Mouse (Mus musculus) intestine, embryonic 16.5 days (tissue): Measurements from ENCODE around the gene Pbx1. TPM values are rescaled to one million over a fixed set of nuclear protein-coding genes. Genes with fewer than 3 reads are reported as not detected.

ENCODE experiments used
- ATAC-seq: fragments of 200-750 bp; cut with Nextera tagmentation; 2 replicates; pipeline ENCODE4 v1.8.0; 2017; ENCODE audit warnings: moderate TSS enrichment, moderate library complexity
- H3K27ac ChIP-seq: fragments of 300-500 bp; sonication (generic); 2 replicates; pipeline ENCODE4 v1.5.1; 2014; ENCODE audit warnings: mild to moderate bottlenecking, low read length
- H3K27me3 ChIP-seq: fragments of 300-500 bp; sonication (generic); replicated peaks from 2 replicates; pipeline ENCODE4 v1.6.1; 2014; ENCODE audit warnings: low read length, control low read depth, mixed read lengths; ENCODE audit not compliant: control insufficient read depth, insufficient read depth
- H3K36me3 ChIP-seq: fragments of 300-500 bp; sonication (generic); 2 replicates; pipeline ENCODE4 v1.6.1; 2014; ENCODE audit warnings: low read length, control low read depth; ENCODE audit not compliant: control insufficient read depth, insufficient read depth
- H3K4me1 ChIP-seq: fragments of 300-500 bp; sonication (generic); 2 replicates; pipeline ENCODE4 v1.6.1; 2014; ENCODE audit warnings: low read length, control low read depth, mixed read lengths; ENCODE audit not compliant: control insufficient read depth, insufficient read depth
- H3K4me2 ChIP-seq: fragments of 300-500 bp; sonication (generic); 2 replicates; pipeline ENCODE4 v1.6.1; 2014; ENCODE audit warnings: low read depth, low read length, control low read depth
- H3K4me3 ChIP-seq: fragments of 300-500 bp; sonication (generic); 2 replicates; pipeline ENCODE4 v1.5.1; 2014; ENCODE audit warnings: mild to moderate bottlenecking, low read length
- H3K9ac ChIP-seq: fragments of 300-500 bp; sonication (generic); 2 replicates; pipeline ENCODE4 v1.6.1; 2014; ENCODE audit warnings: low read depth, low read length
- H3K9me3 ChIP-seq: fragments of 300-500 bp; sonication (generic); 2 replicates; pipeline ENCODE4 v1.6.1; 2016; ENCODE audit warnings: low read length, control low read depth; ENCODE audit not compliant: control insufficient read depth
- WGBS: fragments of 180-500 bp; shearing (Covaris S2); extraction: QIAGEN DNeasy Blood & Tissue Kit; methylation state at CpG from one replicate; pipeline ENCODE4 v1.1.7; 2014; 5-methylcytosine and 5-hydroxymethylcytosine counted together
- polyA plus RNA-seq: library from polyadenylated mRNA; unstranded; fragments of >200 nt; fragmentation: Nextera tagmentation; extraction: Ambion mirVana; gene quantifications from 2 replicates; pipeline ENCODE4 v1.2.1, GENCODE M21; 2015

Gene Pbx1
- polyA plus RNA-seq, 1 experiment from 2014 or later: 17.2 TPM

DNA sequence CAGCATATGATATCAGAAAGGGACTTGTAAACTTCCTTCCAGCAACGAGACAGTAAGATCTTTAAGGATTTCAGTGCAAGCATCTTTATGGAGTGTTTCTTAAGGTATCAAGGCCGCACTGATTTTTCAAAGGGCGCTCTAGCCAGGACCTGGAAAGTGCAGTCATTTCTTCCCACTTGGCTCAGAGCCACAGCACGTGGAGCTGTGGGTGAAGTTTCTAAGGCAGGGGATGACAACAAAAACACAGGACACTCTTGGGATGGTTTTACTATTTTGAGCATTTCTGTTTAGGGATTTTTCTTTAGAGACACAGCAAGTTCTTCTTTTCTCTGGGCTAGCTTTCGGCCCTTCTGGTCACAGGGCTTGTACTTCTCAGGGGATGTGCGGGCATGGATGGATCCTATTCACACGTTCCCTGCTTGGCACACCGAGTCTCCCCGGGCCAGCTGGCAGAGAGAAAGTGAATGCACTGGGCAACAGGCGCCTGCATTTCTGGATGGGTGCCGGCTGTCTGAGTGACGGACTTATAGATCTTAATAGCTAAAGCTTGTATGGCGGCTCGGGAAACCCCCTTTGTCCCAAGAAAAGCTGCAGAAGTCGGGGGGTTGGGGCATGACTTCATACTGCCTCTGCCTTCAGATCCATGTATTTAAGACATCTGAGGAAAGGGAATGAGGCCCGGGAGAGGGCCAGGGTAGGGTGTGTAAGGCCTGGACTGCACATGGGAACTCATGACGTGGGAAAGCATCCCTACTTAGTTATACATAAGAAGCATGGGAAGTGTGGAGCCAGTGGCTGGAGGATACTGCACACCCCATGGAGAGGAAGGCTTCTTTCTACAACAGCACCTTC, 215.9 kb downstream of the Pbx1 start:
- Histone ChIP-seq H3K27me3 (no peaks in the 10 kb centered on the region), H3K9me3 (no peaks in the 10 kb centered on the region), H3K27ac (no peak overlapping the region), H3K4me1 (peaks cover 19% of the 10 kb centered on the region), H3K4me3 (no peak overlapping the region), H3K4me2 (no peak overlapping the region), H3K36me3 (no peaks in the 10 kb centered on the region), H3K9ac (no peak overlapping the region)
- WGBS: 68% methylated on average over 17 of the region's 17 CpGs
- no peak for ATAC-seq

- Histone ChIP-seq H3K36me3 (no peaks in the 10 kb centered on the region), H3K4me3 (no peak overlapping the region), H3K9ac (no peak overlapping the region), H3K27ac (no peak overlapping the region), H3K27me3 (no peaks in the 10 kb centered on the region), H3K4me2 (no peak overlapping the region), H3K9me3 (no peaks in the 10 kb centered on the region), H3K4me1 (peaks cover 16% of the 10 kb centered on the region)
- 52% methylated on average over 6 of the region's 6 CpGs for WGBS
- ATAC-seq: no peak
Observed at GRCm38 (mm10) chr1:168215468-168215867, 216.6 kb downstream of the Pbx1 start.

GRCm38 (mm10) chr1:168214040-168214443, 218.0 kb downstream of the Pbx1 start:
- peak; percentile 86 for ATAC-seq
- no peaks in the 10 kb centered on the region for H3K27me3 ChIP-seq
- 9% methylated on average over 5 of the region's 5 CpGs for WGBS
- peaks cover 14% of the 10 kb centered on the region for H3K4me1 ChIP-seq
- H3K9ac ChIP-seq: no peak overlapping the region
- no peak overlapping the region for H3K4me3 ChIP-seq
- H3K4me2 ChIP-seq: no peak overlapping the region
- H3K27ac ChIP-seq: no peak overlapping the region
- H3K36me3 ChIP-seq: no peaks in the 10 kb centered on the region
- H3K9me3 ChIP-seq: no peaks in the 10 kb centered on the region

GRCm38 (mm10) chr1:168213595-168213994, 218.5 kb downstream of the Pbx1 start:
- Histone ChIP-seq H3K9me3 (no peaks in the 10 kb centered on the region), H3K4me3 (no peak overlapping the region), H3K27ac (no peak overlapping the region), H3K4me2 (no peak overlapping the region), H3K4me1 (peaks cover 14% of the 10 kb centered on the region), H3K36me3 (no peaks in the 10 kb centered on the region), H3K9ac (no peak overlapping the region), H3K27me3 (no peaks in the 10 kb centered on the region)
- ATAC-seq: 0 out of 2 replicates have a peak, but pooled peaks have one; percentile 13
- WGBS: 37% methylated on average over 3 of the region's 3 CpGs

GRCm38 (mm10) chr1:168210401-168210800, 221.7 kb downstream of the Pbx1 start:
- peaks cover 11% of the 10 kb centered on the region for H3K4me1 ChIP-seq
- no peak for ATAC-seq
- no peak overlapping the region for H3K4me2 ChIP-seq

GRCm38 (mm10) chr1:168200570-168201156, 231.4 kb downstream of the Pbx1 start:
- Histone ChIP-seq H3K9ac (no peak overlapping the region), H3K4me1 (peaks cover 4% of the 10 kb centered on the region; the same call in 1 of the 2 replicates), H3K4me3 (no peak overlapping the region), H3K27ac (no peak overlapping the region), H3K4me2 (no peak overlapping the region), H3K36me3 (peaks cover 12% of the 10 kb centered on the region), H3K27me3 (no peaks in the 10 kb centered on the region), H3K9me3 (no peaks in the 10 kb centered on the region)
- WGBS: 91% methylated on average over 13 of the region's 13 CpGs
- ATAC-seq: no peak

More at GRCm38 (mm10) chr1:168210401-168210800, 221.7 kb downstream of the Pbx1 start:
- H3K36me3 ChIP-seq: no peaks in the 10 kb centered on the region
- no peak overlapping the region for H3K9ac ChIP-seq
- H3K27ac ChIP-seq: no peak overlapping the region
- no peaks in the 10 kb centered on the region for H3K27me3 ChIP-seq
- no peaks in the 10 kb centered on the region for H3K9me3 ChIP-seq
- H3K4me3 ChIP-seq: no peak overlapping the region
- 93% methylated on average over 5 of the region's 5 CpGs for WGBS

DNA sequence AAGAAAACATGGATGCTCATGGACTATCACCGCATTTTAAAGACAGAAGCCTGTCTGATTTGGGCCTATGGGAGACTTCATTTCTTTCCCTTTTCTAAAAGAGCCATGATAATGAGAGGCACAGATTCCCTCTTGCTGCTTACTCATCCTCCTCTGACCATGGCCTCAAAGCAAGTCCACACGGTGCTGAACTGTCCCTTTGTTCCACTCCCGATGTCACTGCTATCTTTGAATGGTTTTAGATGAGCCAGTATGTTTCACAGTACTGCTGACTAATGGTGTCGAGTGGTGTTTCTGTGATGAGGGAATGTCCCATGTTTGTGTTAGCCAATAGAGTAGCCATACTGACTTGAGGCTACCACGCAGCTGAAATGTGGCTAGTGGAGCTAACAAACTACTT, 233.8 kb downstream of the Pbx1 start:
- Histone ChIP-seq H3K36me3 (peaks cover 15% of the 10 kb centered on the region), H3K4me1 (peaks cover 4% of the 10 kb centered on the region; the same call in 1 of the 2 replicates), H3K9ac (no peak overlapping the region), H3K4me3 (no peak overlapping the region), H3K9me3 (no peaks in the 10 kb centered on the region), H3K4me2 (no peak overlapping the region), H3K27ac (no peak overlapping the region), H3K27me3 (no peaks in the 10 kb centered on the region)
- WGBS: 86% methylated on average over 5 of the region's 5 CpGs
- no peak for ATAC-seq

DNA sequence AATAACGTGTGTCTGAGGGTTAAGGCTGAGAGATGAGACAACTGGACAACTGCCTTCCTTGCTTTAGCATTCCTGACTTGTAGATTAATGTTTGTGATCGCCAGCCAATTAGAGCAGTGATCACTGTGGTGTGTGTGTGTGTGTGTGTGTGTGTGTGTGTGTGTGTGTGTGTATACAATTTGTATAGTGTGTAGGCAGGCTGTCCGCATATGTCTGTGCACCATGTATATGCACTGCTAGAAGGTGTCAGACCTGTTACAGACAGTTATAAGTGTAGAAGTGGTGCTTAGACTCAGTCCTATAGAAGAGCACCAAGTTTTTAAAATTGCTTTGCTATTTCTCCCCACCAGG, 234.2 kb downstream of the Pbx1 start:
- Histone ChIP-seq H3K4me1 (peaks cover 4% of the 10 kb centered on the region; the same call in 1 of the 2 replicates), H3K27ac (no peak overlapping the region), H3K27me3 (no peaks in the 10 kb centered on the region), H3K36me3 (peaks cover 12% of the 10 kb centered on the region), H3K9ac (no peak overlapping the region), H3K9me3 (no peaks in the 10 kb centered on the region), H3K4me3 (no peak overlapping the region), H3K4me2 (no peak overlapping the region)
- WGBS: 76% methylated on average over 3 of the region's 3 CpGs
- ATAC-seq: no peak

GRCm38 (mm10) chr1:168197195-168197907, 234.7 kb downstream of the Pbx1 start:
- no peak; the same call in 1 of the 2 replicates for ATAC-seq
- H3K4me2 ChIP-seq: no peak overlapping the region
- H3K9ac ChIP-seq: no peak overlapping the region
- no peak overlapping the region for H3K4me3 ChIP-seq
- H3K9me3 ChIP-seq: no peaks in the 10 kb centered on the region
- H3K27ac ChIP-seq: no peak overlapping the region
- peaks cover 11% of the 10 kb centered on the region for H3K36me3 ChIP-seq
- H3K27me3 ChIP-seq: no peaks in the 10 kb centered on the region
- 79% methylated on average over 6 of the region's 6 CpGs for whole genome bisulfite sequencing
- H3K4me1 ChIP-seq: peaks cover 4% of the 10 kb centered on the region; the same call in 1 of the 2 replicates
